Mouse (Mus musculus) testis, adult 2 months (tissue): ENCODE results near the gene Serpinb9c.

ENCODE experiments used
- CTCF ChIP-seq: fragments of 200-500 bp; IDR thresholded peaks from 2 replicates; pipeline ENCODE4 v1.5.1; 2012; ENCODE audit warnings: low read depth, mild to moderate bottlenecking, inconsistent platforms, low read length, moderate library complexity; ENCODE audit not compliant: control insufficient read depth, insufficient read depth, insufficient replicate concordance
- POLR2A ChIP-seq: fragments of 200-500 bp; IDR thresholded peaks from 2 replicates; pipeline ENCODE4 v1.6.1; 2012; ENCODE audit warnings: low read depth, mild to moderate bottlenecking, inconsistent platforms, low read length, moderate library complexity; ENCODE audit not compliant: control insufficient read depth

GRCm38 (mm10) chr13:33105626-33106025 is 53.9 kb downstream of the Serpinb9c start:
- no peak for TF ChIP-seq POLR2A
- TF ChIP-seq CTCF = no peak
